Mouse (Mus musculus) common myeloid progenitor, adult 5-6 weeks (primary cell): ENCODE measurements at regions not wholly inside any gene's neighbourhood (a gene's known extent, or its start where the extent isn't known, plus 50 kb on each side); places are given as distances from the start of the nearest gene placed in this dataset.
A peak's percentile ranks its signal among the peaks of the same experiment; 100 is the strongest.
"Not testable (repeated sequence)": the region's sequence is repeated elsewhere in the genome, so short reads cannot be mapped to it uniquely, and the experiment has no call there.

Experiments used
- ATAC-seq: replicated peaks from 2 replicates; pipeline ENCODE4 v1.8.0; 2016; ENCODE audit warnings: low read depth, mild to moderate bottlenecking, moderate TSS enrichment, inconsistent platforms; ENCODE audit not compliant: poor library complexity, severe bottlenecking

- no peak for ATAC-seq
Measured at GRCm38 (mm10) chr3:98968811-98969210, 75.8 kb upstream of the Hao2 start.

GRCm38 (mm10) chr3:98975777-98976176 is 82.7 kb upstream of the Hao2 start:
- ATAC-seq: peak; percentile 92

GRCm38 (mm10) chr3:98982787-98983186 is 89.7 kb upstream of the Hao2 start:
- ATAC-seq: no peak

GRCm38 (mm10) chr3:98987266-98987665 is 94.2 kb upstream of the Hao2 start:
- ATAC-seq: not testable (repeated sequence)

- ATAC-seq: no peak
Measured at GRCm38 (mm10) chr3:98990801-98991200, 97.8 kb upstream of the Hao2 start.

GRCm38 (mm10) chr3:98991276-98991675 is 98.2 kb upstream of the Hao2 start:
- ATAC-seq: no peak

GRCm38 (mm10) chr3:98994086-98994485 is 101.0 kb upstream of the Hao2 start:
- ATAC-seq: no peak

- ATAC-seq: no peak
Measured at GRCm38 (mm10) chr3:99030636-99031035, 110.2 kb upstream of the Wars2 start.

- no peak for ATAC-seq
Measured at GRCm38 (mm10) chr3:99046190-99046589, 94.7 kb upstream of the Wars2 start.

GRCm38 (mm10) chr3:99047156-99047555 is 93.7 kb upstream of the Wars2 start:
- ATAC-seq: no peak

GRCm38 (mm10) chr3:99049305-99049704 is 91.6 kb upstream of the Wars2 start:
- no peak for ATAC-seq

GRCm38 (mm10) chr3:99052176-99052575 is 88.7 kb upstream of the Wars2 start:
- no peak for ATAC-seq

- ATAC-seq: no peak
Measured at GRCm38 (mm10) chr3:99067168-99067567, 73.7 kb upstream of the Wars2 start.
